Mouse (Mus musculus): Measurements from ENCODE around the gene Syp. TPM values are rescaled to one million over a fixed set of nuclear protein-coding genes. Genes with fewer than 3 reads are reported as not detected.

Gene Syp
- polyA plus RNA-seq, 1 experiment from 2014 or later, result 3.9 TPM

DNA sequence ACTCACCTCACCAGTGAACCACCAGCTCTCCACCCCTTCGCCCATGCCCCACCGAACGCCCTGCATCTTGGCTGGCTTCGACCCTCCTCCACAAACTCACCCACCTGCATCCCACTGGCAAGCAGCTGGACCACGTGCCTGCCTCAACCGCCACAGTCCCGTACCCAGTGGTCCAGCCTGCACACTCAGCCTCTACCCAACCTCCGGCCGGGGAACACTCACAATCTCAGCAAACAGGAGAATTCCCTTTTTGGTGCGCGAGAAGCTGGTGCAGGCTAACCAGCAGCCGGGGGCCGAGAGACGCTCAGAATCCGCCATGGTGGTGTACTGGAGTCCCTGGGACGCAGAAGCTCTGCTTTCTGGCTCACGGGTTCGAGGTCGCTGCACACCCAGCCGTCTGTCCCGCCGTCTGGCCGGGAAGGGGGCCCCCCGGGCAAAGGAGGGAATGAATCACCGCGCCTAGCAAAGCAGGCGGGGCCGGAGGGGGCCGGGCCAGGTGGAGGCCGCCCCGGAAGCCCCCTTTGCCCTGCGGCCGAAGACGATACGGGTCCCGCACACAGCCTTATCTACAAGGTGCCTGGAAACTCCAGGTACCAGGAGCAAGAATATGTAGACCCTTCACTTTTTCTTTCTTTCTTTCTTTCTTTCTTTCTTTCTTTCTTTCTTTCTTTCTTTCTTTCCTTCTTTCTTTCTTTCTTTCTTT lies 32.8 kb downstream of the Syp start, which contains the start of gene Plp2:
TSS of gene Plp2 (minus strand) at position 470 of the 703 bp plus-strand sequence.
- peak within 1 kb of the TSS; percentile 51 for H3K9ac ChIP-seq (ENCODE audit: low read length)
- H3K36me3 ChIP-seq (ENCODE audit: control insufficient read depth, insufficient read depth, low read length), result peaks cover 15% of the 10 kb centered on the region; the same call in 1 of the 2 replicates
- peak within 1 kb of the TSS; percentile 47 for H3K4me3 ChIP-seq (ENCODE audit: low read depth, low read length)
- DNase-seq (ENCODE audit: low spot score) (peak; percentile 67), ATAC-seq (replicated peaks; ENCODE audit: low FRiP score, low TSS enrichment, low read depth) (peak; percentile 47)
- H3K27ac ChIP-seq (ENCODE audit: low read depth), result peak within 1 kb of the TSS; percentile 54
- H3K4me2 ChIP-seq (ENCODE audit: low read length), result peak within 1 kb of the TSS; percentile 48
- H3K27me3 ChIP-seq (replicated peaks; ENCODE audit: control insufficient read depth, insufficient read depth, low read length), result no peaks in the 10 kb centered on the region
- no peaks in the 10 kb centered on the region for H3K4me1 ChIP-seq (replicated peaks; ENCODE audit: control insufficient read depth, insufficient read depth, low read length)
- 15% methylated on average over 35 of the region's 36 CpGs for WGBS
- no peaks in the 10 kb centered on the region for H3K9me3 ChIP-seq (ENCODE audit: control insufficient read depth, low read length)

DNA sequence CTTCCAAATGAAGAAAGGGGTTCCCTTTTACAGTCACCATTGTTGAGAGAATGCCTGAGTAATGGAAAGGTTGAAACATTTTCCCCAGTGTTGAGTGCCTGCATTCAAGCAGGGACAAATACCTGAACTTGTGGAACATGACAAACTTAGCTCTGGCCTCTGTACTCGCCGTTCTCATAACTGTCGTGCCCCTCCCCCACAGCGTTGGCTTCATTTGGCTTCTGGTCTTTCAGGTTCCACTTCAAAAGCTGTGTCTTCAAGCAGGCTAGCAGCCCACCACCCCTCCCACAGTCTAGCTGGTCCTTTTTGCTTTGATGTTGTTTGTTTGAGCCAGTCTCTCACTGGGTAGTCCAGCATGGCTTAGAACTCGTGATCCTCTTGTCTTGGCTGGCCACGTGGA lies 34.5 kb downstream of the Syp start:
- DNase-seq (ENCODE audit: low spot score), result no peak

DNA sequence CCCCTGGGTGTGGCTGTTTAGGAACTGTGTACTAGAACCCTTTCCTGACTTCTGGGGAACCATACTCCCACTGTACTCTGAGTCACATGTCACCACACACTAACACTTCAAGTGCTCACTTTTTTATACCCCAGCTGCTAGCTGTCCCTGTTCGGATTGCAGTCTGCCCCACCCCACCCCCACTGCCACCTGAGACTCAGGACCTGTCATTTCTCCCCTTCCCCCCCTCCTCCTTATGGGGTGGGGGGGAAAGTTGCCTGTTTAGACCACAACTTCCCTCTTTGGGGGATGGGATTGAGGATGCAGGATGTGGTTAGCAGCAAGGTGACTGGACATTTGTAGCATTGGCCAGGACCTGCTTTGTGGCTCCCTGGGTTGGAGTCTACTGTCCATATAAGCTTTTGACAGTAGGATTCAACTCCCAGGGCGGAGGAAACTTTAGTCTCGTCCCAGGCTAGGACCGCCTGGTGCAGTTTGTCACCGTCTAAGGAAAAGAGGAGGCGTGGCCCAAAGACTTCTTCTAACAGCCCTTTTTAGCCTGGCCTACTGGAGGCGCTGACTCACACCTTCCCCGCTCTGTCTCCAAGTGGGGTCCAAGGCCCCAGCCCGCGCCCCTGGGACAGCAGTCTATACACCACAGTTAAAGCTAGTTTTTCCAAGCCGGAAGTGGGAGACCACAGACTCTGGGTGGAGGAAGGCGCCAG lies 35.5 kb downstream of the Syp start:
- DNase-seq (ENCODE audit: low spot score) (no peak), ATAC-seq (replicated peaks; ENCODE audit: low FRiP score, low TSS enrichment, low read depth) (peak; percentile 29; the same call in 1 of the 2 replicates)
- Histone ChIP-seq H3K27me3 (replicated peaks; ENCODE audit: control insufficient read depth, insufficient read depth, low read length) (no peaks in the 10 kb centered on the region), H3K4me3 (ENCODE audit: low read depth, low read length) (no peak overlapping the region), H3K4me2 (ENCODE audit: low read length) (peak overlapping the region; percentile 45), H3K9ac (ENCODE audit: low read length) (no peak overlapping the region), H3K36me3 (ENCODE audit: control insufficient read depth, insufficient read depth, low read length) (peaks cover 4% of the 10 kb centered on the region; the same call in 1 of the 2 replicates), H3K27ac (ENCODE audit: low read depth) (peak overlapping the region; percentile 67), H3K4me1 (replicated peaks; ENCODE audit: control insufficient read depth, insufficient read depth, low read length) (no peaks in the 10 kb centered on the region), H3K9me3 (ENCODE audit: control insufficient read depth, low read length) (no peaks in the 10 kb centered on the region)
- WGBS, result 31% methylated on average over 12 of the region's 12 CpGs

More for the DNA sequence above, 34.5 kb downstream of the Syp start:
- H3K9me3 ChIP-seq (ENCODE audit: control insufficient read depth, low read length), result no peaks in the 10 kb centered on the region
- H3K27ac ChIP-seq (ENCODE audit: low read depth), result no peak overlapping the region
- no peaks in the 10 kb centered on the region for H3K27me3 ChIP-seq (replicated peaks; ENCODE audit: control insufficient read depth, insufficient read depth, low read length)
- no peak overlapping the region for H3K4me2 ChIP-seq (ENCODE audit: low read length)
- peaks cover 4% of the 10 kb centered on the region; the same call in 1 of the 2 replicates for H3K36me3 ChIP-seq (ENCODE audit: control insufficient read depth, insufficient read depth, low read length)
- no peak overlapping the region for H3K4me3 ChIP-seq (ENCODE audit: low read depth, low read length)
- ATAC-seq (replicated peaks; ENCODE audit: low FRiP score, low TSS enrichment, low read depth), result no peak
- 46% methylated on average over 6 of the region's 6 CpGs for WGBS
- H3K9ac ChIP-seq (ENCODE audit: low read length), result no peak overlapping the region
- no peaks in the 10 kb centered on the region for H3K4me1 ChIP-seq (replicated peaks; ENCODE audit: control insufficient read depth, insufficient read depth, low read length)

DNA sequence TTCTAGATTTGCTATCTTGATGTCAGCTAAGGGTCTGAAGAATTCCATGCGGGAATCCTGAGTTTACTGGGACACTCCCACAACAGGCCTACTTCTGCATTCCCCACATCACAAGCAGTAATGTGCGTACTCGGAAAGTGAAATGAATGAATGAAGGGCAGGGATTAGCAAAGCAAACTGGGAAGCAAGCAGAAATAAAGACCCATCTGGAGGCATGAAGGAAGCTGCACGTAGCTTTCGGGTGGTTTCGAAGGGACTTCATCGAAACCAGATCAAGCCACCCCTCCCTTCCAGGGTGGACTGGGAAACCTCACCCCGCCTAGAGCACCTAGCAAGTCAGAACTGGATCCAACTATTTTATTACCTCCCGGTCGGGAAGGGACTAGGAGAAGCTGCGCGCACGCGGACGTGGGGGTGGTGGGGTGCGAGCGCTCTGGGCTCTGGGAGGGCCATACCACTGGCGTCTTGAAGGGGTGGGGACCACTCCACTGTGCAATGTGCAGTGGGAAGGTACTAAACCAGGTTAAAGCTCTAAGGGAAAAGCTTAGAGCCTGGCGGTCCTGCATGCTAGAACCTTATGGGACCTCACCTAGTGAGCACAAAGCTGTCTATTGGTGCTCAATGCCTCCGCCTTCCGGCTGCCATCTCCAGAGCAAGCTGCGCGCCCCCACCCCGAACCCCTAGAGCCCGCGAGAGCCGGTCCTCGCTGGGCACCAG lies 36.2 kb downstream of the Syp start:
- peak overlapping the region; percentile 45 for H3K4me2 ChIP-seq (ENCODE audit: low read length)
- H3K36me3 ChIP-seq (ENCODE audit: control insufficient read depth, insufficient read depth, low read length), result no peaks in the 10 kb centered on the region
- no peaks in the 10 kb centered on the region for H3K4me1 ChIP-seq (replicated peaks; ENCODE audit: control insufficient read depth, insufficient read depth, low read length)
- ATAC-seq (replicated peaks; ENCODE audit: low FRiP score, low TSS enrichment, low read depth), result peak; percentile 55
- no peaks in the 10 kb centered on the region for H3K27me3 ChIP-seq (replicated peaks; ENCODE audit: control insufficient read depth, insufficient read depth, low read length)
- peak overlapping the region; percentile 35; the same call in 1 of the 2 replicates for H3K9ac ChIP-seq (ENCODE audit: low read length)
- H3K4me3 ChIP-seq (ENCODE audit: low read depth, low read length), result peak overlapping the region; percentile 22
- H3K27ac ChIP-seq (ENCODE audit: low read depth), result peak overlapping the region; percentile 67
- DNase-seq (ENCODE audit: low spot score), result peak; percentile 71
- no peaks in the 10 kb centered on the region for H3K9me3 ChIP-seq (ENCODE audit: control insufficient read depth, low read length)
- WGBS, result 25% methylated on average over 28 of the region's 28 CpGs

DNA sequence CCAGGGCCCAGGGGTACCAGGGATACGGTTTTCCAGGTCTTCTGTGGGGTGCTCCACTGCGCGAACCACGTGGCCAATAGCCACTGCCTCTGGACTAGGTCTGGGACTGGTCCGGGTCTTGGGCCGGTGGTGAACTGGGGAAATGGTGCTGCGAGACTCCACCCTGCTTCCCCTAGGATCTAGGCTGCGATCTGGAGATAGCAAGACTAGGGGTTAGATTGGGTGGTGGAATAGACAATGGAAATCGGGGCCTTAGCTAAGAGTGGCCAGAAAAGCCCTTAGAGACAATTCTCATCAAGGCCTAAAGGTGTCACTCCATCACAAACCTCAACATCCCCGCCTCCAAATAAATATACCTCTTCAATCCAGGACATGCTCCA lies 36.7 kb downstream of the Syp start:
- Histone ChIP-seq H3K27me3 (replicated peaks; ENCODE audit: control insufficient read depth, insufficient read depth, low read length) (no peaks in the 10 kb centered on the region), H3K4me2 (ENCODE audit: low read length) (peak overlapping the region; percentile 45), H3K9ac (ENCODE audit: low read length) (peak overlapping the region; percentile 35; the same call in 1 of the 2 replicates), H3K27ac (ENCODE audit: low read depth) (peak overlapping the region; percentile 67; the same call in 1 of the 2 replicates), H3K36me3 (ENCODE audit: control insufficient read depth, insufficient read depth, low read length) (no peaks in the 10 kb centered on the region), H3K4me3 (ENCODE audit: low read depth, low read length) (peak overlapping the region; percentile 22; the same call in 1 of the 2 replicates), H3K4me1 (replicated peaks; ENCODE audit: control insufficient read depth, insufficient read depth, low read length) (no peaks in the 10 kb centered on the region), H3K9me3 (ENCODE audit: control insufficient read depth, low read length) (no peaks in the 10 kb centered on the region)
- ATAC-seq (replicated peaks; ENCODE audit: low FRiP score, low TSS enrichment, low read depth) (no peak), DNase-seq (ENCODE audit: low spot score) (no peak)
- WGBS, result 33% methylated on average over 10 of the region's 10 CpGs

DNA sequence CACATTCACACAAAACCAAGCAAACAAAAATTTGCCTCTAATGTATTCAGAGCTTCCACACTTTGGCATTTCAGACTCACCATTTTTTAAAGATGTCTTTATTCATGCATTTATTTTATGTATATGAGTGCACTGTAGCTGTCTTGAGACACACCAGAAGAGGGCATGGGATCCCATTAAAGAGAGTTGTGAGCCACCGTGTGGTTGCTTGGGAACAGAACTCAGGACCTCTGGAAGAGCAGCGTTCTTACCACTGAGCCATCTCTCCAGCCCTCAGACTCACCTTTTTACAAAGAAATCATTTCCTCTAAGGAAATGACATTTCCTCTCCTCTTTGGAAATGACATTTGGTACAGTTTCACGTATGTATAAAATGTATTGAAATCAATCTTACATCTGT lies 40.7 kb downstream of the Syp start:
- 36% methylated on average over 3 of the region's 3 CpGs for WGBS
- H3K36me3 ChIP-seq (ENCODE audit: control insufficient read depth, insufficient read depth, low read length), result no peaks in the 10 kb centered on the region
- no peaks in the 10 kb centered on the region for H3K27me3 ChIP-seq (replicated peaks; ENCODE audit: control insufficient read depth, insufficient read depth, low read length)
- H3K9ac ChIP-seq (ENCODE audit: low read length), result no peak overlapping the region
- no peaks in the 10 kb centered on the region for H3K9me3 ChIP-seq (ENCODE audit: control insufficient read depth, low read length)
- no peak overlapping the region for H3K4me3 ChIP-seq (ENCODE audit: low read depth, low read length)
- ATAC-seq (replicated peaks; ENCODE audit: low FRiP score, low TSS enrichment, low read depth) (no peak), DNase-seq (ENCODE audit: low spot score) (no peak)
- no peak overlapping the region for H3K4me2 ChIP-seq (ENCODE audit: low read length)
- H3K4me1 ChIP-seq (replicated peaks; ENCODE audit: control insufficient read depth, insufficient read depth, low read length), result no peaks in the 10 kb centered on the region
- no peak overlapping the region for H3K27ac ChIP-seq (ENCODE audit: low read depth)

DNA sequence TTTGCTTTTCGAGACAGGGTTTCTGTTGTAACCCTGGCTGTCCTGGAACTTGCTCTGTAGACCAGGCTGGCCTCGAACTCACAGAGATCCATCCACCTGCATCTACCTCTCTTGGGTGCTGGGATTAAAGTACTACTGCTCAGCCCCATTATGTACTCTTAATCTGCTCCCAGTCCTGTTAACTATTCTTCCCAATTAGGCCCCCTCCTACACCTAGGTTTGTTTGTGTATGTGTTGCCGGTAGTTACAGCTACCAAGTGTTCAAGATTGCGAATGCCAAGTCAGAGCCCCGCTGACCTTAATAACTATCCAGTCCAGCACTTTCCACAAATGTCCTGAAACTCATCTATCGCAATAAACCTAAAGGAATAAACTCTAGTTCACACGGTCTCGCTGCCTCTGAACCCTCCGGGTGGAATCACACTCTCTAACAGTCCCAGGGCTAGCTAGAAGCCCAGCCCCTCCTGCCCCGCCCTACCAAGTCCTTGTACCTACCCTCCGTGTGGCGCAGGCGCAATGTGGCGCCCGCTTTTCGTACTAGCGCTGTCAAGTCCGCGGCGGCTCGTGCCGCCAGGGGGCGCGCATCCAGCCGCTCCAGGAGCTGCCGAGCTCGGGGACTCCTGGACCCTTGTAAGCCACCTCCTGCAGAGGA lies 41.3 kb downstream of the Syp start:
- ATAC-seq (replicated peaks; ENCODE audit: low FRiP score, low TSS enrichment, low read depth), result peak; percentile 90
- Histone ChIP-seq H3K4me3 (ENCODE audit: low read depth, low read length) (peak overlapping the region; percentile 18; the same call in 1 of the 2 replicates), H3K36me3 (ENCODE audit: control insufficient read depth, insufficient read depth, low read length) (no peaks in the 10 kb centered on the region), H3K27me3 (replicated peaks; ENCODE audit: control insufficient read depth, insufficient read depth, low read length) (no peaks in the 10 kb centered on the region), H3K4me2 (ENCODE audit: low read length) (peak overlapping the region; percentile 46), H3K27ac (ENCODE audit: low read depth) (no peak overlapping the region), H3K9me3 (ENCODE audit: control insufficient read depth, low read length) (no peaks in the 10 kb centered on the region), H3K9ac (ENCODE audit: low read length) (no peak overlapping the region), H3K4me1 (replicated peaks; ENCODE audit: control insufficient read depth, insufficient read depth, low read length) (no peaks in the 10 kb centered on the region)
- DNase-seq (ENCODE audit: low spot score), result peak; percentile 86
- WGBS, result 20% methylated on average over 27 of the region's 27 CpGs

DNA sequence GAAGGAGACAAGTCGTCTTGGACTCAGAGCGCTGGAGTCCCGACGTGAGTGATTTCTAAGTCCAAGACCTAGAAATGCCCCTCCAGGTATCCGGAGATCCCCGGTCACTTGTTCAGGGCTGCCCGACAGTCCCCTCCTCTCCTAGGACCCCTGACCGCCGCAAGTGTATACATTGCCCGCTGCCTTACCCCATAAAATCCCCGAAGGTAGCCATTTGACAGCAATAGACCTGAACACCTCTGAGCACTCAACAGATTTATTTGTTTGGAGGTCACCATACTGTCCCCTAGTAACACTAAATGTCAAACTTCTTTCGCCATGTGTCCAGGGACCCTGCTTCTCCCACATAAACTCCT lies 41.8 kb downstream of the Syp start:
- ATAC-seq (replicated peaks; ENCODE audit: low FRiP score, low TSS enrichment, low read depth), result no peak
- Histone ChIP-seq H3K36me3 (ENCODE audit: control insufficient read depth, insufficient read depth, low read length) (no peaks in the 10 kb centered on the region), H3K27ac (ENCODE audit: low read depth) (no peak overlapping the region), H3K9ac (ENCODE audit: low read length) (no peak overlapping the region), H3K27me3 (replicated peaks; ENCODE audit: control insufficient read depth, insufficient read depth, low read length) (no peaks in the 10 kb centered on the region), H3K4me1 (replicated peaks; ENCODE audit: control insufficient read depth, insufficient read depth, low read length) (no peaks in the 10 kb centered on the region), H3K4me2 (ENCODE audit: low read length) (peak overlapping the region; percentile 46), H3K4me3 (ENCODE audit: low read depth, low read length) (peak overlapping the region; percentile 18; the same call in 1 of the 2 replicates), H3K9me3 (ENCODE audit: control insufficient read depth, low read length) (no peaks in the 10 kb centered on the region)
- DNase-seq (ENCODE audit: low spot score), result no peak
- WGBS, result 14% methylated on average over 12 of the region's 12 CpGs
